Mouse (Mus musculus): Measurements from ENCODE around the gene Olfr39. TPM values are rescaled to one million over a fixed set of nuclear protein-coding genes. Genes with fewer than 3 reads are reported as not detected.
"Not testable (repeated sequence)": the region's sequence is repeated elsewhere in the genome, so short reads cannot be mapped to it uniquely, and the experiment has no call there.

The Olfr39 gene
- not detected for total RNA-seq (2022)

GRCm38 (mm10) chr9:20282051-20282450 lies at the start of gene Olfr39:
Olfr39 (plus strand) TSS chr9:20282351.
- DNase-seq (ENCODE audit: low spot score in 2 of 2): no peak

DNA sequence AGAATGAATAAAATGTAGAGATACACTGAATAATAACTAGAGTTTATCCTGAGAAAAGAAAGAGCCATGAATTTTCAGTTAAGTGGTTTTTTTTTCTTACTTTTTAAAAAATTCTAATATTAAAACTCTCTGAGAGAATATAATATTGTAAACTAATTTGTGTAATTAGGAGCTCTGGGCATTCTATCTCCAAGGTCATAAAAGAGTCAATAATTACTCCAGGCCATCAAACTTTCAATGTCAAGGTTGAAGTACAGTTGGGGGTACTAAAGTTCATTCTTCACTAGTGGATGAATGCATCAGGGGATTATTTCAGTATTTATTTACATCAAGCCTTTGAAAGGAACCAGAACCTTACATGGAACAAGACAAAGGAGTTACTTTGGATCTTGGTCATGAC lies 45.3 kb upstream of the Olfr39 start, which contains the start of gene Olfr872:
Olfr872 (plus strand) TSS at position 301 of the 400 bp plus-strand sequence.
- no peak for DNase-seq (ENCODE audit: low spot score in 2 of 2)

DNA sequence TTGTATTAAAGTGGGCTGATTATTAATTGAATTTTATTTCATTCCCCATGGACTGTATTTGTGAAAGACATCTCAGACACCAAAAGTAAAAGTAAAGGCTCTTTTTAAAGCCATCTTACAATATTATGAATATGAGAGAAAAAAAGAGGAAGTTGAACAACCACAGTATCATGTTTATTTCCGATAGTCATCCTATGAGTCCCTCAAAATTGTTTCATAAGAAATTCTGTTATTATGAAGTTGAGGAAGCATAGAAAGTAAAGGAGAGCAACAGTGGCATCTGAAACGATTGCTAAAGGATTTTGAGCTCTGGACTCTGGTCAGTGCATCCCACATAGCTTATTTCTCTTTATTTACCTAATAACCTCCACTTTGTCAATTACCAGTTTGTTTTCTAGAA lies 44.8 kb upstream of the Olfr39 start:
- DNase-seq (ENCODE audit: low spot score in 2 of 2): no peak

GRCm38 (mm10) chr9:20295562-20295961 lies 13.4 kb downstream of the Olfr39 start:
- DNase-seq (ENCODE audit: low spot score in 2 of 2): not testable (repeated sequence)

GRCm38 (mm10) chr9:20298232-20298631 lies 16.1 kb downstream of the Olfr39 start, which contains the start of gene Olfr873:
Olfr873 (plus strand) TSS chr9:20298532.
- DNase-seq (ENCODE audit: low spot score in 2 of 2): no peak

- no peak for DNase-seq (ENCODE audit: low spot score in 2 of 2)
These were observed 53.8 kb downstream of the Olfr39 start, which contains the start of gene Olfr18 for GRCm38 (mm10) chr9:20335994-20336393. Olfr18 (minus strand) TSS chr9:20336094.

Other genes starting within 250 kb of the Olfr39 start
- not detected for gene Olfr867, start 224.8 kb upstream of the Olfr39 start, total RNA-seq (2022)
- gene Olfr868, start 183.7 kb upstream of the Olfr39 start, total RNA-seq (2022): not detected
- gene Olfr869, start 153.3 kb upstream of the Olfr39 start, total RNA-seq (2022): not detected
- not detected for gene Olfr870, start 108.3 kb upstream of the Olfr39 start, total RNA-seq (2022)
- gene Olfr871, start 70.1 kb upstream of the Olfr39 start, total RNA-seq (2022): not detected
- not detected for gene Olfr872, start 45.2 kb upstream of the Olfr39 start, total RNA-seq (2022)
- not detected for gene Olfr873, start 16.2 kb downstream of the Olfr39 start, total RNA-seq (2022)
- gene Olfr18, start 53.7 kb downstream of the Olfr39 start, total RNA-seq (2022): under 1 TPM in 1 of 4 experiments, not detected in 3; 0.22 TPM
- 10 to 100 TPM in 2 of 4 experiments, 1 to 10 TPM in 2; 8.1 to 10.9 (median 9.3) TPM for gene Zfp560, start 102.8 kb downstream of the Olfr39 start, total RNA-seq (2022)
- 10 to 100 TPM; 26.6 to 30.0 (median 27.0) TPM for gene Zfp26, start 177.8 kb downstream of the Olfr39 start, total RNA-seq (2022)
- gene Zfp426, start 210.4 kb downstream of the Olfr39 start, total RNA-seq (2022): 10 to 100 TPM; 26.3 to 34.1 (median 29.9) TPM
- gene Zfp266, start 239.1 kb downstream of the Olfr39 start, total RNA-seq (2022): 10 to 100 TPM; 35.9 to 53.1 (median 42.1) TPM